Mouse (Mus musculus) heart, postnatal 0 days (tissue): Measurements from ENCODE around the gene Col26a1. TPM values are rescaled to one million over a fixed set of nuclear protein-coding genes. Genes with fewer than 3 reads are reported as not detected.
"Not testable (repeated sequence)": the region's sequence is repeated elsewhere in the genome, so short reads cannot be mapped to it uniquely, and the experiment has no call there.

Source experiments
- ATAC-seq: fragments of 200-750 bp; cut with Nextera tagmentation; 2 replicates; pipeline ENCODE4 v1.8.0; 2017; ENCODE audit warnings: low read depth, moderate number of reproducible peaks, moderate library complexity; ENCODE audit not compliant: insufficient read depth
- DNase-seq: peaks from one replicate; pipeline ENCODE4 v3.0.0-alpha.2; 2016; ENCODE audit warnings: low spot score
- H3K27ac ChIP-seq: fragments of 300-500 bp; sonication (generic); 2 replicates; pipeline ENCODE4 v1.5.1; 2014; ENCODE audit warnings: low read depth, mild to moderate bottlenecking
- H3K27me3 ChIP-seq: fragments of 300-500 bp; sonication (generic); 2 replicates; pipeline ENCODE4 v1.6.1; 2014; ENCODE audit warnings: low read length, mixed read lengths; ENCODE audit not compliant: control insufficient read depth, insufficient read depth
- H3K36me3 ChIP-seq: fragments of 300-500 bp; sonication (generic); replicated peaks from 2 replicates; pipeline ENCODE4 v1.6.1; 2014; ENCODE audit warnings: low read length, mixed read lengths; ENCODE audit not compliant: control insufficient read depth, insufficient read depth
- H3K4me1 ChIP-seq: fragments of 300-500 bp; sonication (generic); 2 replicates; pipeline ENCODE4 v1.6.1; 2014; ENCODE audit warnings: antibody characterized with exemption; ENCODE audit not compliant: control insufficient read depth, insufficient read depth
- H3K4me2 ChIP-seq: fragments of 300-500 bp; sonication (generic); 2 replicates; pipeline ENCODE4 v1.6.1; 2014; ENCODE audit warnings: low read depth, mild to moderate bottlenecking, low read length, moderate library complexity
- H3K4me3 ChIP-seq: fragments of 300-500 bp; sonication (generic); 2 replicates; pipeline ENCODE4 v1.5.1; 2014; ENCODE audit warnings: low read depth, low read length
- H3K9ac ChIP-seq: fragments of 300-500 bp; sonication (generic); replicated peaks from 2 replicates; pipeline ENCODE4 v1.6.1; 2014; ENCODE audit warnings: low read depth, low read length, mixed read lengths
- H3K9me3 ChIP-seq: fragments of 300-500 bp; sonication (generic); replicated peaks from 2 replicates; pipeline ENCODE4 v1.6.1; 2016; ENCODE audit warnings: low read length; ENCODE audit not compliant: control insufficient read depth
- CTCF ChIP-seq: IDR thresholded peaks from 2 replicates; pipeline ENCODE4 v1.5.1; 2016; ENCODE audit warnings: antibody characterized with exemption, control low read depth, low read depth
- EP300 ChIP-seq: IDR thresholded peaks from 2 replicates; pipeline ENCODE4 v1.6.1; 2016; ENCODE audit warnings: antibody characterized with exemption, low read depth
- WGBS: fragments of 180-500 bp; shearing (Covaris S2); extraction: QIAGEN DNeasy Blood & Tissue Kit; methylation state at CpG from one replicate; pipeline ENCODE4 v1.1.7; 2014; 5-methylcytosine and 5-hydroxymethylcytosine counted together
- polyA plus RNA-seq: library from polyadenylated mRNA; unstranded; fragments of >200 nt; fragmentation: Nextera tagmentation; extraction: Ambion mirVana; gene quantifications from 2 replicates; pipeline ENCODE4 v1.2.1, GENCODE M21; 2015
- total RNA-seq: library from RNA; depleted of rRNA; stranded (reverse); fragments of >200 nt; gene quantifications from 2 replicates; pipeline ENCODE4 v1.2.3, GENCODE M21; 2014; ENCODE audit warnings: low replicate concordance

The Col26a1 gene
- total and polyA plus RNA-seq, 2 experiments from 2014 or later: 4.1 to 9.9 TPM

GRCm38 (mm10) chr5:136759781-136760180, 123.2 kb downstream of the Col26a1 start:
- Histone ChIP-seq H3K27ac (no peak overlapping the region), H3K4me3 (no peak overlapping the region), H3K4me2 (no peak overlapping the region), H3K9ac (no peak overlapping the region), H3K36me3 (no peaks in the 10 kb centered on the region), H3K27me3 (no peaks in the 10 kb centered on the region), H3K4me1 (no peaks in the 10 kb centered on the region), H3K9me3 (no peaks in the 10 kb centered on the region)
- TF ChIP-seq CTCF (peak; percentile 21; the same call in 1 of the 2 replicates), EP300 (no peak)
- ATAC-seq (no peak), DNase-seq (no peak)
- WGBS: 44% methylated on average over 6 of the region's 6 CpGs

- Histone ChIP-seq H3K9me3 (no peaks in the 10 kb centered on the region), H3K27ac (no peak overlapping the region), H3K27me3 (no peaks in the 10 kb centered on the region), H3K9ac (no peak overlapping the region), H3K4me3 (no peak overlapping the region), H3K4me1 (no peaks in the 10 kb centered on the region), H3K4me2 (no peak overlapping the region), H3K36me3 (no peaks in the 10 kb centered on the region)
- WGBS: 3% methylated on average over 3 of the region's 3 CpGs
- DNase-seq: peak; percentile 41
- ATAC-seq: no peak
- TF ChIP-seq CTCF (peak; percentile 83), EP300 (no peak)
Observed at GRCm38 (mm10) chr5:136755696-136756095, 127.3 kb downstream of the Col26a1 start.

- Histone ChIP-seq H3K9me3 (no peaks in the 10 kb centered on the region), H3K36me3 (no peaks in the 10 kb centered on the region), H3K9ac (no peak overlapping the region), H3K27me3 (no peaks in the 10 kb centered on the region), H3K4me1 (no peaks in the 10 kb centered on the region), H3K4me2 (no peak overlapping the region), H3K4me3 (no peak overlapping the region), H3K27ac (no peak overlapping the region)
- WGBS: 59% methylated on average over 14 of the region's 14 CpGs
- DNase-seq: no peak
- 0 out of 2 replicates have a peak, but pooled peaks have one; percentile 2 for ATAC-seq
- TF ChIP-seq CTCF (no peak), EP300 (no peak)
Observed at GRCm38 (mm10) chr5:136754053-136754591, 128.9 kb downstream of the Col26a1 start.

- not testable (repeated sequence) for H3K9me3 ChIP-seq, H3K9ac ChIP-seq
Observed at GRCm38 (mm10) chr5:136753176-136753575, 129.8 kb downstream of the Col26a1 start.

GRCm38 (mm10) chr5:136752104-136752503, 130.9 kb downstream of the Col26a1 start:
- H3K27me3 ChIP-seq: no peaks in the 10 kb centered on the region

More at GRCm38 (mm10) chr5:136753176-136753575, 129.8 kb downstream of the Col26a1 start:
- not testable (repeated sequence) for H3K4me1 ChIP-seq, ATAC-seq, H3K4me2 ChIP-seq, H3K4me3 ChIP-seq, H3K27me3 ChIP-seq, DNase-seq, H3K27ac ChIP-seq, H3K36me3 ChIP-seq
- WGBS: 68% methylated on average over 7 of the region's 7 CpGs

GRCm38 (mm10) chr5:136746596-136746995, 136.4 kb downstream of the Col26a1 start:
- TF ChIP-seq EP300 (no peak), CTCF (no peak)
- Histone ChIP-seq H3K9me3 (peaks cover 33% of the 10 kb centered on the region), H3K4me1 (no peaks in the 10 kb centered on the region), H3K4me2 (no peak overlapping the region), H3K27me3 (no peaks in the 10 kb centered on the region), H3K36me3 (no peaks in the 10 kb centered on the region), H3K9ac (no peak overlapping the region), H3K4me3 (no peak overlapping the region), H3K27ac (no peak overlapping the region)
- ATAC-seq (no peak), DNase-seq (no peak)
- 68% methylated on average over 9 of the region's 9 CpGs for WGBS

More at GRCm38 (mm10) chr5:136752104-136752503, 130.9 kb downstream of the Col26a1 start:
- H3K4me3 ChIP-seq: no peak overlapping the region
- 93% methylated on average over 19 of the region's 19 CpGs for WGBS
- no peaks in the 10 kb centered on the region for H3K4me1 ChIP-seq
- no peak for DNase-seq
- no peak overlapping the region for H3K27ac ChIP-seq
- no peak for TF ChIP-seq EP300
- no peak for TF ChIP-seq CTCF
- H3K36me3 ChIP-seq: no peaks in the 10 kb centered on the region
- H3K9ac ChIP-seq: no peak overlapping the region
- ATAC-seq: no peak
- peaks cover 20% of the 10 kb centered on the region for H3K9me3 ChIP-seq
- no peak overlapping the region for H3K4me2 ChIP-seq
